Mouse (Mus musculus) cortical plate, adult 2 months (tissue): Measurements from ENCODE around the gene Stbd1.

Experiments used
- CTCF ChIP-seq: fragments of 200-500 bp; IDR thresholded peaks from 2 replicates; pipeline ENCODE4 v1.5.1; 2011; ENCODE audit warnings: mild to moderate bottlenecking, control low read depth, low read length; ENCODE audit not compliant: insufficient read depth; ENCODE audit errors: extremely low read depth
- POLR2A ChIP-seq: fragments of 200-500 bp; IDR thresholded peaks from 2 replicates; pipeline ENCODE4 v1.6.1; 2011; ENCODE audit warnings: mild to moderate bottlenecking, low read length, control low read depth; ENCODE audit not compliant: insufficient read depth; ENCODE audit errors: extremely low read depth

DNA sequence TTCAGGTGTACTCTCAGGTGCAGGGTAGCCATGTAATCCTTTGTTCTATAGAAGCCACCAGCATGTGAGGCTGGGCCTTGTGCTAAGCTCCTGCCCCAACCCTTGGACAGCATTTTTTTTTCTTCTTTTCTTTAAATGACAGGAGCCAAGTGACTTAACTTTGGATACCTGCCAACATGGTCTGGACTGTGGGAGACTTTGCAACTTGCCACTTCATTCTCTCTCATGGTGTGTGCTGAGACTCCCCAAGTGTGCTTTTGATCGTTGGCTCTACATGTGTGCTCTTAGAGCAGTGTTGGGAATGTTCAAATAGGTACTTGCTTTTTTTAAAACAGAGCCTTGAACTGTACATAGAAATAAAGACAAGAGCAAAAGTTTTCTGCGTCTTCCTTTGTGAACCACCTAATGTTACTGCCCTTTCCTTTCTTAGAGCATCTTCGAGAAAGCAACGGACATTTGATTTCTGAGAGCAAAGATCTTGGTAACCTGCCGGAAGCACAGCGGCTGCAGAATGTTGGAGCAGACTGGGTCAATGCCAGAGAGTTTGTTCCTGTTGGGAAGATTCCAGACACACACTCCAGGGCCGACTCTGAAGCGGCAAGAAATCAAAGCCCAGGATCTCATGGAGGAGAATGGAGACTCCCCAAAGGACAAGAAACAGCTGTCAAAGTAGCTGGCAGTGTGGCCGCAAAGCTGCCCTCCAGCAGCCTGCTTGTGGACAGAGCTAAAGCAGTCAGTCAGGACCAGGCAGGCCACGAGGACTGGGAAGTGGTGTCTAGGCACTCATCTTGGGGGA is 1.8 kb downstream of the Stbd1 start:
- no peak for TF ChIP-seq CTCF
- no peak for TF ChIP-seq POLR2A
